Mouse (Mus musculus): ENCODE measurements around the gene Dock11.

Gene Dock11

DNA sequence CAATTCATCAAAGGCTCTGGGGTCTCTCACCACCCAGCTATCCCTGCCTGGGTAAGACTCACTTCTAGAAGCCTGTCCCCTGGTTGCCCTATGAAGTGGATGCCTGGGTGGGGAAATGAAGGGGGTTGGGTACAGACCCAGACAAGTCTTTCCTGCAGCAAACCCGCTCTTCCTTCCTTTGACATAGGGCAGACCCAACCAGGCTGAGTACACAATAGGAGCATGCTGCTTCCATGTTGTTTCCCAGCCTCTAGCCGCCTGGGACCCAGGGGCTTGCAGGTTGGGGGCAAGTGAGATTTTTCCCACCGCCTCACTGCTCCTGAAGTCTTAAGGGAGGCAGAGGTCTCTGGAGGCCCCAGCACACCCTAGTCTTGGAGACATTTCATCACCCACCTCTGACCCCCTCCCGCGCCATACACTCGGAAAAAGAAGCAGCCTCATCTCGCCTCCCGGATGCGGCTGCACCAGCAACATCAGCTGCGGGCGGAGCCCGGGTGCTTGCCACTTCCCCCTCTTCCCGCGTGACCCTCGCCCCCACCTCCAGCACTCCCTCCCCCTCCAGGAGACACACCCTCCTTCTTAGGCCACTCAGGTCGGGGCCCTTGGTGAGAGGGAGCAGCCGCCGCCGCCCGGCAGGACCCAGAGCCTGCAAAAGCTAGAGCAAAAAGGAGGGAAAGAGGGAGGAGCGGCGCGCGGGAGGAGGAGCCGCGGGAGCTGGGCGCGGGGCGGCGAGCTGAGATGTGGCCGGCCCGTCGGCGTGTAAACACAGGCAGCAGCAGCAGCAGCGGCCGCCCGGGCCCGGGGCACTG, at the start of gene Dock11:
TSS of gene Dock11 (plus strand) at position 746 of the 809 bp plus-strand sequence.
- peak; percentile 56 to 66 for DNase-seq

DNA sequence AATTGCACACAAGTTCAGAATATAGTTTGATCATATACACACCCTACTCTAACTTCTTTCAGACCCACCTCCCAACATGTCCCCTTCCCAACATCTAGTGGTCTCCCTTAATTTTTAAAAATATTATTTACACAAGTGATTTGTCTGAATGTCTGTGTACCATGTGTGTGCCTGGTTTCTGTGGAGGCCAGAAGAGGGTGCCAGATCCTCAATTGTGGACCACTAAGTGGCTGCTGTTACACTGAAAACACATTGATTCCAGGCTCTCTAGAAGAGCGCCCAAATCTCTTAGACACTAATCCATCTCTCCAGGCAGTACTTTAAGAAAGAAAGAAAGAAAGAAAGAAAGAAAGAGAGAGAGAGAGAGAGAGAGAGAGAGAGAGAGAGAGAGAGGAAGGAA, 8.9 kb upstream of the Dock11 start:
- DNase-seq: peak in 1 of 2 experiments; percentile 5

- peak; percentile 33 to 36 for DNase-seq
Measured at GRCm38 (mm10) chrX:35888945-35889799, 540 bp downstream of the Dock11 start.

GRCm38 (mm10) chrX:35889800-35890106, 1.1 kb downstream of the Dock11 start:
- DNase-seq: peak; percentile 25 to 27

DNA sequence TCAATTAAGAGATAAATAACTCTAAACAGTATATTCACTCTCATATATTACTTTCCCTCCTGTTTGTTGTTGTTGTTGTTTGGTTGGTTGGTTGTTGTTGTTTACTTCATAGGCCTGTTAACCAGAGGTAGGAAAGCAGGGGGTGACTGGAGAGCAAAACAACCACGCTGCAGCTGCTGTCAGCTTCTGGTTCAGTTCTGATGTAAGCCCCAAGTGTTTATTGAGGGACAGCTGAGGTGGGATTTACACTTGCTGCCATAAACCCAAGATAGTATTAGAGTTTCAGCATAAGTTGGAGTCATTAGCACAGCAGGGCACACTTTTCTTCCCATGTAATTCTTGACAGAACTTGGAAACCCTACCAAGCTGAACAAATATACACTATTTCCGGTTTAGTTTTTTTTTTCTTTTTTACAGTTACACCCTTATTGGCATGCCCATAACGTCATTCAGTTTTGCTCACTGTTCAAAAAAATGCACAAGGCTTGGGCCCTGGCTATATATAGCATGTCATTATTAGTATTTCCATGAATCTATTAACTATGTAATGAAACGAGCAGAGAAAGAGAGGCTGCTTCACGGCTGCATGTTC, 3.0 kb downstream of the Dock11 start:
- DNase-seq: no peak

DNA sequence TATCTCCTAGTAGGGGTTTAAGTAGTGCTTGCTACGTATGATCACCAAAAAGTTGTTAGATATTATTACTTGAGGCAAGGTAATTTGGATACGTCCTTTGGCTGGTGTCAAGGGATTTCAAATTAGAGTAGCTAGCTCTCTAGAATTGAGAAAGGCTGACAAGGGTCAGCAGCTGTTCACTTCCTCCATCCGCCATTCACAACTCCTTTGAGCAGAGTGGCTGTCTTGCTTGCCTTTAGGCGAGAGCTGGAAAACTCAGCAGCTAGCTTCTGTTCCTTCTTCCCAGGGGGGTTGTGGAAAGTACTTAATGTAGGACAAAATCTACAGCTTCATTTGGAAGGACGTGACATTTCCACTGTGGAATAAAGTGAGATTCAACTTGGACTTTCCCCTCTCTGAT, 3.7 kb downstream of the Dock11 start:
- DNase-seq: no peak

DNA sequence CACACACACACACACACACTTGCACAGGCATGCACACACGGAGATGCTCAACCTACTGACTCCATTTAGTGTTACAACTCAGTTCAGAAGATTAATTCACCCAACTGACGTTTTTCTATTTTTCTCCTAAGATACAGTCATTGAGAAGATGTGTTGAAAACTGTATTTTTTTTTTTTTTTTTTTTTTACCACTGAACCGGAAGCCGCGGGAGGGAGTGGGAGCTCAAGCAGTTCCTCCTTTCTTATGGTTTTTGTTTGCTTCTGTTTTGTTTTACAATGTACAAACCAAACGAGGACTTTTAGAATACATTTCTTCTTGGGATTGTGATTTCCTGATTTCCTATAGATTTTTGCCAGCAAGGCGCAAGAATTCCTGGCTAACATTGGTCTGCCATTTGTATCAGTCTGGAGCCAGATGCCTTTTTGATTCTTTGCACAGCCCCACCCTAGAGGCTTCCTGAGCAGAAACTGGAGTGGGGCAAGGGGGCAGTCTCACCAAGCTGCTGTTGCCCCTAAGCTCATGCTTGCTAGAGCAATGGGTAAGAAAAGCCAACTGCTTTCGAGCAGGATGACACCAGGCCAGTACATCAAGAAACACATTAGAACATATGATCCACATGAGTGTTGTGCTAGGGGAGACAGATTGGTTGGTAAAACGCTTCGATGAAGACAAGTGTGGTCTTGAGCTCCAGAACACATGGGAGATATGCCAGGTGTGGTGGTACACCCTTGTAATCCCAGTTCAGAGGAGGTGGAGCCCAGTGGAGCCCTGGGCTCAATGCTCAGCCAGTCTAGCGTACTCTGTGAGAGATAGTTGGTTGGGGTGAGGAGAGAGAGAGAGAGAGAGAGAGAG, 9.2 kb downstream of the Dock11 start:
- DNase-seq: no peak

- no peak for DNase-seq
Measured at GRCm38 (mm10) chrX:35898501-35898766, 9.8 kb downstream of the Dock11 start.

DNA sequence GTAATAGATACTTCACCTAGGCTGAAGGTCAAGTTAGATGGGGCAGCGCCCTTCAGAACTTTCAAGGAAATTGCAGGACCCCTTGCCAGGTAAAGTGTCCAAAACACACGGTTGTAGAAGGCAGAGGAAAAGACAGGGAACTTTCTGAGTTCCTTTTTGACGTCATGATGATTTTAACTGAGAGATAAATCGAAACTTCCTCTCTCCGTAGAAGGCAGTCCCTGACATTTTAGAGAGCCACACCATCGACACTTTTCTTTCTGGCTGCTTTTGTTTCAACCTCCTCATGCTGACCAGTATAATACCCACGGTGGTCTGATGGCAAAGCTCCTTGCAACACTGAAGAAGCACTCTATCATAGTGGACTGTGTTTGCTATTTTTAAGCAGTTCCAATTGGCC, 15.7 kb downstream of the Dock11 start:
- DNase-seq: no peak

DNA sequence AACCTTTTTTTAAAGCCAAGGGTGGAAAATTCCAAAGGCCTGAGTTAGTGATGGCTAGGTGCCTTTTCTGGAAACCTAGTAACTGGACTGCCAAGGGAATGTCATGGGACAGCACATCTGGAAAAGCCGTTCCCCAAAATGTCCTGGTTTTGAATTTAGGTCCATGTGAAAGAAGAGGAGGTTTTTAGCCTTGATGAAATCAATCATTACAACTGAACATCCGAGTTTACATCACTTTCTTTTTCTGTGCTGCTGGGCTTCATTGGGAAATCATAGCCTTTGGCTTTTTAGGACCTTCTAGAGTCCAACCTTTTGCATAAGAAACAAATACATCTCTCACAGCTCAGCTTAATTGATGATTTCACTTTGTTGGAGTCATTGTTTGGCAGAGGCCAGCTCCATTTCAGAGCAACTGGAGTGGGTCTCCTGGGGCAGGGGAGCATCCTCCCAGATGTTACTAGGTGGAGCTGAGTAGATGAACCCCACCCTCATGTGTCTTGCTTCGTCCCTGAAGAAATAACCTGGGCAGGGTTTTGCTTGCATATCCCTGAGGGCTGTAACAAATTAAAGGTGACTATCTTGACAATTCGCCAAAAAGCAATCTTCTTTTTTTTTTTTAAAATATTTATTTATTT, 18.2 kb downstream of the Dock11 start:
- DNase-seq: no peak

DNA sequence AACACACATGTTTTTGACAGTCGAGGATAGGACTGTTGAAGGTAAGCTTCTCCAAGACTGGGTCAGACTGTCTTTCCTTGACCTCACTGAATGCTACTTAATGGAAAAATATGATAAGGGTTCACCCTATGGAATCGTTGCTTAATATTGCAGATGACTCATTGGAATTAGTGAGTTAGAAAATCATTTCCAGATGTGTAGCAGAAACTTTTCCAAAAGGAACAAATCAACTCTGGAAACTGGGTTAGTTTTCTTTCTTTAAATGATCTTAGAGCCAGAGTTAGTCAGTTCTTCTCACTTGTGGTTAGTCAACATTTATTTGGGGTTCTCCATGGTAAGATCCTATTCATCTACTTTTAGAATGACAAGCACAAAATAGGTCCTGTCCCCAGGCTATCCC, 30.9 kb downstream of the Dock11 start:
- no peak for DNase-seq

DNA sequence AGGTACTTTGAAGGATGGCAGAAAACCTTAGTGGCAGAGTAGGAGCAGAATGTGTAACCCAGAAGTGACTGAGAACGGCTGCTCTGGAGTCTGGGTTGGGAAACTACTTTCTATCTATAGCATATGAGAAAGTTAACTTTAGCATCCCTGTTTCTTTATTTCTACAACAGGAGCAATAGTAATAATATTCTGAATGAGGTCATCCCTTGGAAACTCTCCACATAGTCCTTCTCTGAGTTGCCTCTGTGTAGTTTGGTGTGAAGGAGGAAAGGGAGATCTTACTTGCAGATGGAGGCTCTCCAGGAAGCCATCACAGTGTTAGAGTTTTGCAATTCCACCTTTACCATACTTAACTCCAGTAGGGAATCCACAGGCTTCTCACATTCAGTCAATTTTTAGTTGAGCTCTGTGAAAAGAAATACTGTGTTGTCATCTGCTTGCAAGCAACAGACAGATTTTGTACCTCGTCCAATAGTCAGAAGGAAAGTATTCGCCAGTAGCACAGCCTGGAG, 31.5 kb downstream of the Dock11 start:
- DNase-seq: no peak

GRCm38 (mm10) chrX:35921922-35922321, 33.3 kb downstream of the Dock11 start:
- DNase-seq: no peak

DNA sequence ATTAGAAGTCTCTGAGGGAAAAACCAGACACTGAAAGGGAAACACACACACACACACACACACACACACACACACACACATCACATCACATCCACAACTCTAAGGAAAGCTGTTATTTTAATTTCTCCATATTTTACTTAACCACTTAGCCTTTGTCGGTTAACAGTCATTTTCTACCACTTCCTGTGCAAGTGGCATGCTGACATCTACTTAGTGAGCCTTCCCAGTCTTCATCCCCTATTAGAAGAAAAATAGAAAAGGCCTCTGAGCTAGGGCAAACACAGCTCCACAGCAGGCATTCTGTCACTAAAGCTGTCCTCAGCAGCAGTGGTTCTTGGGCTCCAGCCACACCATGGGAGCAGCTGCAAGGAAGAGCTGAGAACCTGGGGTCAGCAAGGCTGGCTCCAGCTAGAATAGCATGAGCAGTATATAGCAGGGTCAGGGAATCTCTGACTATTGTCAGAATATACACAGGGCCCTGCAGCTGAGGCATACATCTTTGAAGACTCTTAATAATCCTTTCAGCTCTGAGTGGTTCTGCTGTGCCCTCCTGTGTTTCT, 36.2 kb downstream of the Dock11 start:
- no peak for DNase-seq

GRCm38 (mm10) chrX:35930094-35930933, 41.7 kb downstream of the Dock11 start:
- no peak for DNase-seq

DNA sequence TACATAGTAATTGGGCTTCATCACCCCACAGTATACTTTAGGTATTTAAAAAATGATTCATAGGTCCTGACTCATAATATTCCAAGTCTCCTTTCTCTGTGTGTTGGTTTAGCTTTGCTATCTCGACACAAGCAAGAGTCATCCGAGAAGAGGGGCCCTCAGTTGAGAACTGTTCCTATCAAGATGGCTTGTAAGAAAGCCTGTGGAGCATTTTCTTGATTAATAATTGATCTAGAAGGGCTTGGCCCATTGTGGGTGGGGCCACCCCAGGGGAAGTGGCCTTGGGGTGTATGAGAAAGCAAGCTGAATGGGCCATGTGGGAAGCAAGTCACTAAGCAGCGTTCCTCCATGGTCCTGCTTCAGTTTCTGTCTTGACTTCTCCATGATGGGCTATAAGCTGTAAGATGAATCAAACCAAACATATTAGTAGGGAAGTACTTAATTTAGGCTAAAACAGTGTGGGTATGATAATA, 42.3 kb downstream of the Dock11 start:
- DNase-seq: no peak

- DNase-seq: no peak
Measured at GRCm38 (mm10) chrX:35931945-35932344, 43.3 kb downstream of the Dock11 start.

DNA sequence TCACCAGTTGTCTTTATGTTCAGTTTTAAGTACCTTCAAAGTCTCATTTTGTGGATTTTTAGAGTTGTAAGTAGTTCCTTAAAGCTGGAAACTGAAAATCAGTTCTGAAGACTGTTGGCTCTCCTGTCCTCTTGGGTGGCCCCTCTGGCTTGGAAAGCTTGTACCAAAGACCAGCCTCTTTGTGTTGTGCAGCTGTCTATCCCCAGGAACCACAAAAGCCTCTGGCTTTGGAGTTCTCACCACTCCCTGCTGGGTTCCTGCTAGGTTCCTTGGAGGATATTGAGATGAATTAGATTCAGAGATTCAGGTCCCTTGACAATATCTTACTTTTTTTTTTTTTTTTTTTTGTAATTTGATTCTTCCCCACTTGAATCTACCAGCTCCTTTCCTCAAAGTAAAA, 44.3 kb downstream of the Dock11 start:
- no peak for DNase-seq

DNA sequence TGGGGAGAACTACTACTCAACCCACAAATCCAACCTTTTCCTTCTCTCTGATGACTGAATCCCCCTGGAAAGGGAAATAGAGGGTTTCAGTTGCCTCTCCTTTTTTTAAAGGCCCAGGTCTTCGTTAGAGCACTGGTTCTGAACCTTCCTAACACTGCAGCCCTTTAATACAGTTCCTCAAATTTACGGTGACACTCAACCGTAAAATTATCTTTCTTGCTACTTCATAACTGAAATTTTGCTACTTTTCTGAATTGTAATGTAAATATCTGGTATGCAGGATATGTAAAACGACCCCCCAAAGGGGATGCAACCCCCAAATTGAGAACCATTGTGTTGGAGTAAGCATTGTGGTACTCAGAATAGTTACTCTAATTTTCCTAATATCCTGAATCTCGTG, 49.5 kb downstream of the Dock11 start:
- DNase-seq: no peak

DNA sequence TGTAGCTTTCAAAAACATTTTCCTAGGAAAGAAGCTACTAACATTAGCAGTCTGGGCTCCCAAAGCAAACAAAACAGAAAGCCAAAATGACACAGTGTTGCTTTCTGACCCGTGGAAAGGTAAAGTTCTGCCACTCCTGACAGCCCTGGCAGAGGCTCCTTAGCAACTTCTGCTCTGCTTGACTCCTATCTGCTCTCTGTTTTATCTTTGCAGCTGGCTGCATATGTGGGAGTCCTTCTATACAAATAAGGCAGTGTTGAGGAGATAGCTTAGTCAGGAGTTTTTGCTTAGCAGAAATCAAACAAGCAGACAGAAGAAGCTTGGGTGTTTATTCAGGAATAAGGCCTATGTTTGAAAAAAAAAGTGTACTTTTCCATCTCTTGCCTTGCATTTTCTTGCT, 57.8 kb downstream of the Dock11 start:
- DNase-seq: no peak

DNA sequence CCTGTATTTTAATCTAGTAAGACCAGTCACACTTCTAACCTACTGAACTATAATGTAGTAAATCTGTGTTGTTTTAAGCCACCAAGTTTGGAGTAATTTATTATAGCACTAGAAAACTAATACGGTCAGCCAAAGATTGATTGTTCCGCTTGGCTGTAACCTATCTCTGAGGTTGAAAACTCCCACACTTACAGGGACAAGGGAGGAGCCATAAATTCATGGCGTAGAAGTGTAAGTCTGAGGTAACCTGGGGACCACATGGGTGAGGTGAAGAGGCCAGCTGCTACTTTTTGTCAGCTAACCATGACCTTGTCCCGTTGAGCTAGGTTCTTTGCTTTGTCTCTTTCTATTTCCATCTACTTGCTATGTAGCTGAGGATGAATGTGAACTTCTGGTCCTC, 61.5 kb downstream of the Dock11 start:
- DNase-seq: no peak

All from cerebellum, postnatal 25 days (tissue).